Mouse (Mus musculus) hindbrain, embryonic 12.5 days (tissue): ENCODE measurements around the gene Trex1. TPM values are rescaled to one million over a fixed set of nuclear protein-coding genes. Genes with fewer than 3 reads are reported as not detected.

Experiments
- ATAC-seq: fragments of 200-750 bp; cut with Nextera tagmentation; 2 replicates; pipeline ENCODE4 v1.8.0; 2017; ENCODE audit warnings: moderate TSS enrichment; ENCODE audit not compliant: low FRiP score
- H3K27ac ChIP-seq: fragments of 300-500 bp; sonication (generic); 2 replicates; pipeline ENCODE4 v1.5.1; 2016; ENCODE audit warnings: mild to moderate bottlenecking
- H3K27me3 ChIP-seq: fragments of 300-500 bp; sonication (generic); 2 replicates; pipeline ENCODE4 v1.6.1; 2016; ENCODE audit warnings: mild to moderate bottlenecking
- H3K36me3 ChIP-seq: fragments of 300-500 bp; sonication (generic); 2 replicates; pipeline ENCODE4 v1.6.1; 2016; ENCODE audit warnings: mild to moderate bottlenecking
- H3K4me1 ChIP-seq: fragments of 300-500 bp; sonication (generic); 2 replicates; pipeline ENCODE4 v1.6.1; 2016
- H3K4me2 ChIP-seq: fragments of 300-500 bp; sonication (generic); replicated peaks from 2 replicates; pipeline ENCODE4 v1.6.1; 2016; ENCODE audit warnings: mild to moderate bottlenecking
- H3K4me3 ChIP-seq: fragments of 300-500 bp; sonication (generic); 2 replicates; pipeline ENCODE4 v1.5.1; 2016; ENCODE audit warnings: mild to moderate bottlenecking
- H3K9ac ChIP-seq: fragments of 300-500 bp; sonication (generic); 2 replicates; pipeline ENCODE4 v1.6.1; 2016; ENCODE audit warnings: mild to moderate bottlenecking, moderate library complexity
- H3K9me3 ChIP-seq: fragments of 300-500 bp; sonication (generic); replicated peaks from 2 replicates; pipeline ENCODE4 v1.6.1; 2016; ENCODE audit warnings: mild to moderate bottlenecking
- WGBS: fragments of 180-500 bp; shearing (Covaris S2); methylation state at CpG from one replicate; pipeline ENCODE4 v1.1.7; 2016; 5-methylcytosine and 5-hydroxymethylcytosine counted together
- polyA plus RNA-seq: library from polyadenylated mRNA; unstranded; fragments of >200 nt; fragmentation: Nextera tagmentation; extraction: Ambion mirVana; gene quantifications from 2 replicates; pipeline ENCODE4 v1.2.1, GENCODE M21; 2016

Gene Trex1
- polyA plus RNA-seq, 1 experiment from 2014 or later, result 9.9 TPM

DNA sequence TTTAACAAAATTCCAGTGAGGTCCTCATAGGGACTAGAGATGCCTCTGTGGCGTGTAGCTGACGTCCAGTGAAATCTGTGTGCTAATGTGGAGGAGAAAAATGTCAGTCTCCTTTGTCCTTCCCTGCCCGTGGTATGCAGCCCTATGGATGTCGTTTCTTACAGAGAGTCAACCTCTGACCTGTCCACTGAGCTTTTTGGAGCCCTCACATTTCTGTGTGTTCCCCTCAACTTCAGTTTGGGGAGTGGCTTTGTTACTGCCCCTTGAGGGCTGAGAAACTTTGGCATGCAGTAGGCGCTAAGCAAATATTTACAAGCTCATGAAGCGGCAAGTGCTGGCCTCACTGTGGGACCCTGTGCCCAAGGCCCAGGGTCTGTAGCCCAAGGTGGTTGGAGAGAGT, 37.8 kb upstream of the Trex1 start:
- H3K36me3 ChIP-seq, result peaks cover 36% of the 10 kb centered on the region
- WGBS, result 13% methylated on average over 6 of the region's 6 CpGs

DNA sequence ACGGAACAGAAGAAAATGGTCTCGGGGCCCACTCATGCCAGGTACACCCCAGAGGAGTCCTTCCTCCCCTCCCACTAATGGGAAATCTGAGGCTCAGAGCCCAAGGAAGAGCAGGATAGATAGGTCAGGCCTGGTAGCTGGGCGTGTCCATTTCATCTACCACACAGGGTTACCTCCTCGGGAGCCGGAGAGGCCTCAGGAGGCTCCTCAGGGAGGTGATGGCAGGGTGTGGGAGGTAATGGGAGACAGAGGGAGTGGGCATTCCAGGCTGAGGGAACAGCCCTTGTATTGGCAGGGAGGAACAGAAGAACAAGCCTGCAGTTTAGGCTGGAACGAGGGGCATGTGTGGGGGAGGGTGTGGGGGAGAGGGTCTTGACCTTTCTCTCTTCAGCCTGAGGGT, 37.3 kb upstream of the Trex1 start:
- peak overlapping the region; percentile 94 for H3K4me2 ChIP-seq
- peak overlapping the region; percentile 83 for H3K9ac ChIP-seq
- H3K4me3 ChIP-seq, result peak overlapping the region; percentile 46
- H3K4me1 ChIP-seq, result peaks cover 58% of the 10 kb centered on the region
- peaks cover 35% of the 10 kb centered on the region for H3K36me3 ChIP-seq
- no peak for ATAC-seq
- 20% methylated on average over 6 of the region's 6 CpGs for WGBS
- H3K27ac ChIP-seq, result peak overlapping the region; percentile 98
- no peaks in the 10 kb centered on the region for H3K9me3 ChIP-seq
- no peaks in the 10 kb centered on the region for H3K27me3 ChIP-seq

More for the DNA sequence above, 37.8 kb upstream of the Trex1 start:
- H3K4me2 ChIP-seq, result peak overlapping the region; percentile 94
- no peak for ATAC-seq
- peak overlapping the region; percentile 46 for H3K4me3 ChIP-seq
- H3K9me3 ChIP-seq, result no peaks in the 10 kb centered on the region
- H3K27ac ChIP-seq, result peak overlapping the region; percentile 98
- H3K27me3 ChIP-seq, result no peaks in the 10 kb centered on the region
- H3K4me1 ChIP-seq, result peaks cover 58% of the 10 kb centered on the region
- H3K9ac ChIP-seq, result peak overlapping the region; percentile 83

DNA sequence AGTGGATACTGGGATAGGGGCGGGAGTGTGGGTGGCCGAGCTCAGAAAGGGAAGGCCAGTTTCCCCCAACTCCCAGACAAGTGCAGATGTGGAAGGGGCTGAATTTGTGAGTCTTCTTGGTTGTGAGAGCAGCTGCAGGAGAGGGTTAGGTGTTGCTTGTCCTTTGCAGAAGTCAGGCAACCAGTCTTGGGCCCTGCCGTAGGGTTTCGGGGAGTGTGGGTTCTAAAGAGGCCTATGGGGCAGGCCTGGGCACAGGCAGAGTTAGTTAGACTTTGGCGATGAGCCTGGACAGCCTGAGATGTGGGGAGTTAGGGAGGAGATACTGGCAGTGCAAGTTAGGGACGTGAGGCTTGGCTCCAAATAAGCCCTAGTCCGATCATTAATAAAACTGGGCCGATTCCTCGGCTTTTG, 36.7 kb upstream of the Trex1 start:
- WGBS, result 10% methylated on average over 9 of the region's 9 CpGs
- peaks cover 58% of the 10 kb centered on the region for H3K4me1 ChIP-seq

DNA sequence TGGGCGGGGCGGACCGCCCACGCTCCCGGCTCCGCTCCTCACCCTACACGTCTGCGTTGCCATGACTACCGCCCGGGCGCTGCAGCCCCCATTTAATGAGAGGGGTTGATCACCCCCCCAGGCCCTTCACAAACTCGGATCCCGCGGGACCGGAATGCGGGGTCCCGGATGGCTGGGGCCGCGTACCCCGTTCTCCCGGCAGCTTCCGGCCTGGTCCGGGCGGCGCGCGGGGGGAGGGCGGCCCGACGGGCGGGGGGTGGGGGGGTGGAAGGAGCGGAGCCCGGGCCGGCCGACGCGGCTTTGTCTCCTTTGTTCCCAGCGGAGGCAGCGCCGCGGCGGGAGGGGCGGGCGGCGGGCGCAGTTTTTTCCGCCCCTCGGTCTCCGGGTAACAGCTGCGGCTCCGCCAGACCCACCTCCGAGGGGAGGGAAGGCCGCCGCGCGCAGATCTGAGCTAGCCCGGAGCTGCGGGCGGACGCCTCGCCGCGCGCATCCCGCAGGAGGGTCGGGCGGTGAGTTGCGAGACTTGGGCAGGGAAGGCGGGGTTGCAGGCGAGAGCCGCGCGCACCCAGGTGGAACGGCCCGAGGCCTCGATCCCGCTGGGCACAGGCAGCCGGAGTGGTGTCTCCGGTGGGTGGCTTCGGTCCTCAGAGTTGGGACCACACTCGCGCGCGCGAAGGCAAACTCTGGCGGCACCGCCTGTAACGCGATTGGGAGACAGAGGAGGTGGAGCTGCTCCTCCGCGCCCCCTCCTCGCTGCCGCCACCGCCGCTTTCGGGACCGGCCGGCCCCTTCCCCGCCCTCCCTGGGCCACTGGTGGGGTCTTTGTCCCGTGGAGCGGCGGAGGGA, 35.8 kb upstream of the Trex1 start, which contains the start of gene Plxnb1:
Gene Plxnb1 (plus strand): TSS at position 253 of the 846 bp plus-strand sequence.
- ATAC-seq, result peak; percentile 65
- Histone ChIP-seq H3K9ac (peak within 1 kb of the TSS; percentile 83), H3K4me3 (peak within 1 kb of the TSS; percentile 46), H3K36me3 (peaks cover 36% of the 10 kb centered on the region), H3K9me3 (no peaks in the 10 kb centered on the region), H3K4me2 (peak within 1 kb of the TSS; percentile 94), H3K4me1 (peaks cover 57% of the 10 kb centered on the region), H3K27ac (peak within 1 kb of the TSS; percentile 98), H3K27me3 (no peaks in the 10 kb centered on the region)
- 0% methylated on average over 79 of the region's 102 CpGs for WGBS

More for the DNA sequence above, 36.7 kb upstream of the Trex1 start:
- peak overlapping the region; percentile 94 for H3K4me2 ChIP-seq
- H3K27me3 ChIP-seq, result no peaks in the 10 kb centered on the region
- H3K36me3 ChIP-seq, result peaks cover 36% of the 10 kb centered on the region
- no peak for ATAC-seq
- H3K27ac ChIP-seq, result peak overlapping the region; percentile 98
- no peaks in the 10 kb centered on the region for H3K9me3 ChIP-seq
- H3K4me3 ChIP-seq, result peak overlapping the region; percentile 46
- peak overlapping the region; percentile 83 for H3K9ac ChIP-seq

DNA sequence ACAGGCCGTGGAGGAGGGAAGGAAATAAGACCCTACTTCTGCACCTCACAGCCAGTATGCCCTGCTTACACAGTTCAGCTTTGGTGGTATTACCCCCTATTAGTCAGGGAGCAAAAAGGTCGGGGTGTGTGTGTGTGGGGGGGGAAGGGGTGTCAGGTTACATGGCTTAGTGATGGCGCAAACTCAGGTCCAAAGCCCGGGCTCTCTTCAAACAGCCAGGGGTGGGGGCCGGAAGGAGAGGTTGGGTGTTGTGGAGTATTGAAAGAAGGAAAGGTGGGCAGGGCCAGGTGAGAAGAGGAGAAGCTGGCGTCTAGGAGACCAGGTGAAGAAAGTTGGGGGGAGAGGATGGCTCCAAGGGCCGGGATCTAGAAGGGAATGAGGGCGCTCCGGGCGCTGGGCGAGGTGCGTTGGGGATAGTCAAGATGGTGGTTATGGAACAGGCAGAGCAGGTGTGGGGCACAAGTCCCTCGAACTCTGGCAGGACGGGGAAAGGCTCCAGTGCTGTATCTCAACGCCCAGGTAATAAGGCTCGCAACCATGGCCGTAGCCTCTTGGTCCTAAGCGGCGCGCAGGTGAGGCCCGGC, 35.1 kb upstream of the Trex1 start:
- Histone ChIP-seq H3K4me3 (peak overlapping the region; percentile 46), H3K27me3 (no peaks in the 10 kb centered on the region), H3K4me2 (peak overlapping the region; percentile 94), H3K9ac (peak overlapping the region; percentile 83), H3K4me1 (peaks cover 53% of the 10 kb centered on the region), H3K36me3 (peaks cover 35% of the 10 kb centered on the region), H3K27ac (peak overlapping the region; percentile 98), H3K9me3 (no peaks in the 10 kb centered on the region)
- peak; percentile 0; the same call in 1 of the 2 replicates for ATAC-seq
- WGBS, result under 1% methylated on average over 21 of the region's 21 CpGs

DNA sequence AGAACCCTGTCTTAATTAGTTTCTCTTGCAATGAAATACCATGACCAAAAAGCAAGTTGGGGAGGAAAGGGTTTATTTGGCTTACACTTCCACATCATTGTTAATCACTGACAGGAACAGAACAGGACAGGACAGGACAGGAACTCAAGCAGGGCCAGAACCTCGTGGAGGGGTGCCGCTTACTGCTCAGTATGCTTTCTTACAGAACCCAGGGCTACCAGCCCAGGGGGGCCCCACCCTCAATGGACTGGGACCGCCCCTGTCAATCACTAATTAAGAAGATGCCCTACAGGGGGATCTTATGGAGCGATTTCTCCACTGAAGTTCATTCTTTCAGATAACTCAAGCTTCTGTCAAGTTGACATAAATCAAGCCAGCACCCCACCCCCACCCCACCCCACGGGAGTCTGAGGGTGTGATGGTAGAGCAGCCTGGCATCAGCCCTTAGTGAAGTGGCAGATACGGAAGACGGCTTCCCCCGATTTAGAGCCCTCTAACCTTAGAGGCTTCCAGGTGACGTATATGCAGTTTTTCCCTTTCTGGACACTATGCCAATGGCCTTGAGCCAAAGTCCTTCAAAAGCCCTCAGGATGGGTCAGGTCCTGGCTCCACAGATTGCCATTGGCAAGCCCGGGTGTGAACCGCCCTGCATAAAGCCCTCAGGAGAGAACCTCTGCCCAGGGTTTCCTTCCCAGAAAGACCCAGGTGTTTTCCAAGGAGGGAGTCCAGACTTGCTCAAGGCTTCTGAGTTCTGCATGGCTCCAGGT, 34.4 kb upstream of the Trex1 start:
- H3K9me3 ChIP-seq, result no peaks in the 10 kb centered on the region
- peak overlapping the region; percentile 46 for H3K4me3 ChIP-seq
- peak overlapping the region; percentile 94 for H3K4me2 ChIP-seq
- H3K27me3 ChIP-seq, result no peaks in the 10 kb centered on the region
- peaks cover 46% of the 10 kb centered on the region for H3K4me1 ChIP-seq
- peaks cover 28% of the 10 kb centered on the region for H3K36me3 ChIP-seq
- H3K9ac ChIP-seq, result peak overlapping the region; percentile 83
- H3K27ac ChIP-seq, result peak overlapping the region; percentile 98
- ATAC-seq, result no peak
- 14% methylated on average over 11 of the region's 11 CpGs for WGBS

DNA sequence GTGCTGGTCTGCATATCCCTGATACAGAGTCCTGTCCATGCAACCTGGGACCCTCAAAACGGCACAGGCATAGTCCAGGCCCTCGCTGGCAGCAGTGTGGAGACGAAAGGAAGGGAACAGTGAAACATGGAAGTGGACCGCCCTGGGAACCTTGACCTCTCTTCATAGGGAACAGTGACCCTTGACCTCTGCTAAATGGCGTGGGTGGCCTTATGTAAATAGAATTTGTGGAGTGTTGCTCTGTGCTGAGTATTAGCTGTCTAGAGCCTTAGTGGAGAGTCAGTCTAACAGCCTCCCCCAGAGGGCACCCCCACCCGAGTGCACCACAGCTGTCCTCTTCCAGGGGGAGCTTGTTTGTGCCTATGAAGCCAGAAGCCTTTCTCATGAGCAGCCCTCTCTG, 33.3 kb upstream of the Trex1 start:
- H3K9ac ChIP-seq, result no peak overlapping the region
- ATAC-seq, result no peak
- no peaks in the 10 kb centered on the region for H3K27me3 ChIP-seq
- no peaks in the 10 kb centered on the region for H3K9me3 ChIP-seq
- 26% methylated on average over 6 of the region's 6 CpGs for WGBS
- peaks cover 40% of the 10 kb centered on the region for H3K4me1 ChIP-seq
- H3K4me2 ChIP-seq, result no peak overlapping the region
- peaks cover 27% of the 10 kb centered on the region for H3K36me3 ChIP-seq
- H3K4me3 ChIP-seq, result no peak overlapping the region
- H3K27ac ChIP-seq, result no peak overlapping the region

DNA sequence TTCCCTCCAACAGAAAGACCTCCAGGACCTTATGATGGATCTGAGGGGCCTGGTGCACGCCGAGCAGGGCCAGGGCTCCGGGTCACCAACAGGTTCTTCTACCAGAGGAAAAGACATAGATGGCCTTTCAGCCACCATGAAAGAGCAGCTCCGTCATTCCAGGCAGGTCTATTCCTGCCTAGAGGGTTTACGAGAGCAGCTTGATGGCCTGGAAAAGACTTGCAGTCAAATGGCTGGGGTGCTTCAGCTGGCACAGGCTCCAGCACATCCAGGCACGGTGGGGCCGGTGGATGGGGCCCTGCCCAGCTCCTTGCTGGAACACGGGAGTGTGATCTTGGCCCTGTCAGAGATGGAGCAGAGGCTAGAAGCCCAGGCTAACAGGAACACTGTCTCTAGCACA, 32.3 kb upstream of the Trex1 start:
- Histone ChIP-seq H3K4me2 (no peak overlapping the region), H3K4me3 (no peak overlapping the region), H3K9ac (no peak overlapping the region), H3K9me3 (no peaks in the 10 kb centered on the region), H3K27ac (no peak overlapping the region), H3K4me1 (peaks cover 34% of the 10 kb centered on the region), H3K27me3 (no peaks in the 10 kb centered on the region), H3K36me3 (peaks cover 27% of the 10 kb centered on the region)
- 87% methylated on average over 8 of the region's 8 CpGs for whole genome bisulfite sequencing
- ATAC-seq, result no peak

DNA sequence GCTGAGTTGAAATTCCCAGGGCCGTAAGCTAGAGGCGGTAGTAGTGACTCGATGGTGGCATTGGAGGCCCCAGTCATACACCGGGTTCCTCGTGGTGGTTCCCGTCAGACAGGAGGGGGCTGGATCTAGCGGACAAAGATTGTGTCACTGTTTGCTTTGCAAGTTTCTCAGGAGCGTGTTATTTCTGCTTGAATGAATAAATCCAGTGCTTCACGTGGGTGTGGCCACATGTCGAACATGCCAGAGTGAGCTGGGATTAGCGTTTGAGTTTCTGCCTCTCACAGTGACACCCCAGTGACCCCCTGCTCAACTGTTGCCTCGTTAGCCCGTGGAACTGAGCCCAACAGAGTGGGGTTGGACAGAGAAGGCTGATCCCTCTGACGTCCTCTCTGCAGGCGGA, 30.9 kb upstream of the Trex1 start:
- H3K9ac ChIP-seq, result no peak overlapping the region
- WGBS, result 59% methylated on average over 15 of the region's 15 CpGs

DNA sequence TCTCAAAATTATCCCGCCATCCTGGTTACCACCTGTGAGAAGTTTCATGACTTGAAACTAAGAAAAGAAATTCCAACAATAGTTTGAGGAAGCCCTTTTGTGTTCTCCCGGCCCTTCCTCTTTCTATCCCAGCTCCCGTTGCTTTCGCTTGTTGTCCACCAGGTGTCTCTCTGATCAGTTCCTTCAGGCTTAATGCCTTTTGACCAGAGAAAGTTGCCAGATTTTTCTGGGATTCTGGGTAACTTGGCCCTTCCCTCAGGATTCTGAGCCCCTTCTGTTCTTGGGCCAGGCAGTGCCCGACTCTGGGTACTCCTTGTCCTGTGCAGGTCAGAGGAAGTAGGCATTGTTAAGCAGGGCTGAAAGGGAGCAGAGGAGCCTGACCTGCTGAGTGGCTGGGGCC, 28.5 kb upstream of the Trex1 start:
- Histone ChIP-seq H3K36me3 (peaks cover 27% of the 10 kb centered on the region), H3K4me1 (peaks cover 17% of the 10 kb centered on the region), H3K4me2 (no peak overlapping the region), H3K27me3 (no peaks in the 10 kb centered on the region), H3K9me3 (no peaks in the 10 kb centered on the region), H3K9ac (no peak overlapping the region), H3K4me3 (no peak overlapping the region), H3K27ac (no peak overlapping the region)
- no peak for ATAC-seq
- WGBS, result 12% methylated on average over 5 of the region's 5 CpGs

More for the DNA sequence above, 30.9 kb upstream of the Trex1 start:
- Histone ChIP-seq H3K4me3 (no peak overlapping the region), H3K27ac (no peak overlapping the region), H3K4me2 (no peak overlapping the region), H3K9me3 (no peaks in the 10 kb centered on the region), H3K36me3 (peaks cover 27% of the 10 kb centered on the region), H3K4me1 (peaks cover 29% of the 10 kb centered on the region), H3K27me3 (no peaks in the 10 kb centered on the region)
- ATAC-seq, result no peak

DNA sequence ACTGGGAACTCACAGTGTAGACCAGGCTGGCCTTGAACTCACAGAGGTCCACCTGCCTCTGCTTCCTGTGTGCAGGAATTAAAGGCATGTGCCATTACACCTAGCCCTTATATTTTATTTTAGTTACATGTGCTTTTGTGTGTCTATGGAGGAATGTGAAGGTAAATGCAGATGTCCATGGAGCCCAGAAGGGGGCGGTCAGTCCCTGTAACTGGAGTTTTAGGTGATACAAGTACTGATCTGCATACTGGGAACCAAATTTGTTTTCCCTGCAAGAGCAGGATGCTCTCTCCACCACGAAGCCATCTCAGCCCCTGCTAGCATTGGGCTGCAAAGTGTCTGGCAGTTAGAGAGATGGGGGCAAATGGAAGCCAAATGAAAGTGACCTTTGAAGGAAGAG, 25.4 kb upstream of the Trex1 start:
- Histone ChIP-seq H3K4me3 (no peak overlapping the region), H3K9me3 (no peaks in the 10 kb centered on the region), H3K4me1 (peaks cover 32% of the 10 kb centered on the region), H3K27me3 (no peaks in the 10 kb centered on the region), H3K36me3 (peaks cover 11% of the 10 kb centered on the region), H3K27ac (no peak overlapping the region), H3K4me2 (no peak overlapping the region), H3K9ac (no peak overlapping the region)
- 15% methylated on average over 2 of the region's 2 CpGs for WGBS
- no peak for ATAC-seq
